Mouse (Mus musculus) T-helper 1 cell (primary cell): ENCODE results near the gene A930004D18Rik.
"Not testable (repeated sequence)": the region's sequence is repeated elsewhere in the genome, so short reads cannot be mapped to it uniquely, and the experiment has no call there.

Experiments
- in situ Hi-C: fragments of 300-600 bp; cut with MboI, MseI; formaldehyde crosslinking; loops from one replicate; pipeline ENCODE4 v1.15.1; 2025; ENCODE audit warnings: high pct_unique_total_duplicates

Gene A930004D18Rik

GRCm38 (mm10) chr2:18012866-18013265, 24.7 kb downstream of the A930004D18Rik start:
- in situ Hi-C loops, result loop anchor here (5.0 kb wide), 1 partner anchor 56 kb away; no protein-coding TSS in a partner anchor

- in situ Hi-C loops, result loop anchor here (5.0 kb wide), 1 partner anchor 54 kb away; no protein-coding TSS in a partner anchor
Measured at GRCm38 (mm10) chr2:18011226-18011625, 26.3 kb downstream of the A930004D18Rik start.

GRCm38 (mm10) chr2:18005137-18005536, 32.4 kb downstream of the A930004D18Rik start:
- in situ Hi-C loops, result no loop called here

DNA sequence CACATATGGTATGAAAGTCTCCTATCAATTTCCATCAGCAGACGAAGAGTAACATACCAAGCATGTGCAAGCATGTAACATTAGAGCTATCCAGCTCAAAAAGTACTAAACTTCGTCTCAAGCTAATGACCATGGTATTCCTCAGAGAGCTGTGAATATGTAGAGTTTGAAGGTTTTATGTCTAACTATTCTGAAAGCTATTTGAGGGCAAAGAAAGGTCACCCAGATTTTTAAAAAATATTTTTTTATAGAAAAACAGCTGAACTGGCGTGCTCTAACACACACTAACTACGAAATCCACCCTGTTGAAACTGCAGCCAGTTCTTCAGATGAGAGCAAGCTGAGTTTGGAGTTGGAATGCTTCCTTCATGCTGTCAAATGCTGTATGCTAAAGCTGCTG, 33.3 kb downstream of the A930004D18Rik start:
- in situ Hi-C loops, result no loop called here

DNA sequence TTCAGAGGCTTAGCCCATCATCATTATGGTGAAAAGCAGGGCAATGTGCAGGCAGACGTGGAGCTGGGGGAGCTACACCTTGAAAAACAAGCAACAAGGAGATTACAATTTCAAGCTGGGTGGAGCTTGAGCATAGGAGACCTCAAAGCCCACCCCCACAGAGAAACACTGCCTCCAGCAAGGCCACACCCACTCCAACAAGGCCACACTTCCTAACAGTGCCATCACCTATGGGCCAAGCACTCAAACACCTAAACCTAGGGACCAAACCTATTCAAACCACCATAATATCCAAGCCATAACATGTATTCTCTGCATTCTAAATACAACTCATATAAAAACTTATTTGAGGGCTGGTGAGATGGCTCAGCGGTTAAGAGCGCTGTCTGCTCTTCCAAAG, 35.2 kb downstream of the A930004D18Rik start:
- in situ Hi-C loops, result no loop called here

GRCm38 (mm10) chr2:17996858-17997257, 40.7 kb downstream of the A930004D18Rik start, which contains the start of gene H2al2a:
H2al2a (minus strand) TSS chr2:17996958.
- in situ Hi-C loops, result no loop called here

GRCm38 (mm10) chr2:17989562-17989961, 48.0 kb downstream of the A930004D18Rik start:
- in situ Hi-C loops, result no loop called here

- in situ Hi-C loops, result no loop called here
Measured at GRCm38 (mm10) chr2:17989115-17989514, 48.4 kb downstream of the A930004D18Rik start.

- in situ Hi-C loops, result no loop called here
Measured at GRCm38 (mm10) chr2:17986694-17987093, 50.8 kb downstream of the A930004D18Rik start.

GRCm38 (mm10) chr2:17984774-17985173, 52.8 kb downstream of the A930004D18Rik start:
- in situ Hi-C loops, result no loop called here

DNA sequence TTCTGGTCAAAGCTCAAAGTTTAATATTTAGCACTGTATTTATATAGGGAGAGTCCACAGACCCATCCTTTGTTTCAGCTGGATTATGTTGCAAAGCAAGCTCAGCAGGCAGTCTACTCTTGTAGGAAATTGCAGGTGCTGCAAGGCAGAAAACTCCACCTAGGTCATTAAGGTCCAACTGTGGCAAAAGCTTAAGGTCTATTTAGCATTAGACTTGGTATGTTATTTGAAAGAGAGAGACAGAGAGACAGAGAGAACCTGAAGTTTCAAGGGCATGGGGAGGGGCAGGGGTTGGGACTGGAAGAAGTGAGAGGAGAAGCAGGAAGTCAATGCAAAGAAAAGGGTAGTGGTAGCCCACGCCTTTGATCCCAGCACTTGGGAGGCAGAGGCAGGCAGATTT, 54.8 kb downstream of the A930004D18Rik start:
- in situ Hi-C loops, result no loop called here

- in situ Hi-C loops, result no loop called here
Measured at GRCm38 (mm10) chr2:17978706-17979105, 58.8 kb downstream of the A930004D18Rik start.

DNA sequence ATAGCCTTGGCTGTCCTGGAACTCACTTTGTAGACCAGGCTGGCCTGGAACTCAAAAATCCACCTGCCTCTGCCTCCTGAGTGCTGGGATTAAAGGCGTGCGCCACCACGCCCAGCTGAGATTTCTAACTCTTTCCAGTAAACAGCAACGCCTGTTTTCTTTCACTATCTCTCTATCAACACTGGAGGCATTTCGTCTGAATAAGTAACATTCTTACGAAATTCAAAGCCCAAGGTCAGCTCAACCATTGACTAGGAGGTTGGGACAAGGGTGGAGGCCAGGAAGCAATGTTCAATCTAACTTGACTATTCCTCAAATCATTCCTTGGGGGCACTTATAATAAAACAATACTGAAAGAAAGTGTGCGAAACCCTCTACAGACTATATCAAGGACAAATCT, 59.3 kb downstream of the A930004D18Rik start:
- in situ Hi-C loops, result not testable (repeated sequence)

DNA sequence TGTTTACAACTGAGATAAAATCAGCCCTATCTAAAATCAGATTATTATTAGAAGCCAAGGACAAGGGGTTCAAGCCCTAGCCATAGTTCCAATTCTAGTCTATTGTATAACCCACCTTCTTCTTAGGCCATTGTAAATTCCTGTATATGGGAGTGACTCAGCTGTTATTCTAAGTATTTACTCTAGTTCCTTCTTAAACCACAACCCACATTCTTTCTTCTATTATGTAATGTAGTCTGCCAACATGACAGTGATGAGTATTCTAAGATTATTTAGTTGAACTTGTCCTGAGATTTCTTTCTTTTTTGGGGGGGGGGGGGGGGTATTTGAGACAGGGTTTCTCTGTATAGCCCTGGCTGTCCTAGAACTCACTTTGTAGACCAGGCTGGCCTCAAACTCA, 59.9 kb downstream of the A930004D18Rik start:
- in situ Hi-C loops, result not testable (repeated sequence)

DNA sequence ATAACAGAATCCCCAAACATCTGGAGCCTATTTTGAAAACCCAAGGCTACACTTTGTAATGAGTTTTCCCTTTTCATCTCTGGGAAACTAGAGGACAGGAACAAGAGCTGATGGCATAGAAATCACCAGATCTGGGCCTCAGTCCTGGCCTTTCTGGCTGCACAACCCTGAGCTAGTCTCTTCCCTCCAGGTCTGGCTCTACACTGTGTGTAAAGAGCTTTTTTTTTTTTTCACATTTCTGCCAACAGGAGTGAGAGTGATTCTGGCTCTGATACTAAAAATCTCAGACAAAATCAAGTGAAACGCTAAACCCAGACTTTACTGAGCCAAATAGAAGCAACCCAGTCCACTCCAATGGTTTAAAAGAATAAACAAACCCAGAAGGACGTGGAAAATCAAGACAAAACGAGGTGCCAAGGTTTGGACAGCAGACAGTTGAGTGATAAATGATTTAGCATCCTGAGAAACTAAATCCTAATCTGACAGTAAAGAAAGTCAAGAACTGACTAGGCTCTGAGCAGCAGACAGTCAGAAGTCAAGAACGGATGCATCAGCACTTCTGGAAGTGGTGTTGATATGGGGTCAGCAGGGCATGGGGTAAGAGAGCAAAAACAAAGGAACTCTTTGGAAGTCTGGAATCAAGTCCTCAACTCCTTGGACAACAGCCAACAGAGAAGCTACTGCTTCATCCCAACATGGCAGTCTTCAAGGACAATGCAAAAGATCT, 61.8 kb downstream of the A930004D18Rik start:
- in situ Hi-C loops, result no loop called here
